Mouse (Mus musculus): ENCODE data around the gene Myh14.

The Myh14 gene

DNA sequence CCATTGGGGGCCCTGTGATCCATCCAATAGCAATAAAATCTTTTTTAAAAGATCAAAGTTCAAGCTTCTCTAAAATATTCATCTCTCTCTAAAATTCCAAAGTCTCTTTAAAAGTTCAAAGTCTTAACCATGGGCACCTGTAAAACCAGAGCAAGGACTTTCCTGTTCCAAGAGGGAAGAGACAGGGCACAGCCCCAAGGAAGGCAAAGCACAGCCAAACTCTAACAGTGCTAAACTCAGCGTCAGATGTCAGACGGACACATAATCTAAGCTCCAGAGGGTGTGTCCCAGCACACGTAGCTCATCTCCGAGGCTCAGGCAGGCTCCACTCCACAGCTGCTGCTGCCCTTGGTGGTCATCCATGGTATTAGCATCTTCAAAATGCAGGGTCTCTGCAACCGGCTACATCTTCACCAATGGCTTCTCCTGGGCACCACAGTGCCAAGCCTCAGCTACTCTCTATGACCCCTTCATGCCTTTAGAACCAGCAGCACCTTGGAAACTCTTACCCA lies 94.3 kb downstream of the Myh14 start:
- DNase-seq (ENCODE audit: low spot score): no peak

DNA sequence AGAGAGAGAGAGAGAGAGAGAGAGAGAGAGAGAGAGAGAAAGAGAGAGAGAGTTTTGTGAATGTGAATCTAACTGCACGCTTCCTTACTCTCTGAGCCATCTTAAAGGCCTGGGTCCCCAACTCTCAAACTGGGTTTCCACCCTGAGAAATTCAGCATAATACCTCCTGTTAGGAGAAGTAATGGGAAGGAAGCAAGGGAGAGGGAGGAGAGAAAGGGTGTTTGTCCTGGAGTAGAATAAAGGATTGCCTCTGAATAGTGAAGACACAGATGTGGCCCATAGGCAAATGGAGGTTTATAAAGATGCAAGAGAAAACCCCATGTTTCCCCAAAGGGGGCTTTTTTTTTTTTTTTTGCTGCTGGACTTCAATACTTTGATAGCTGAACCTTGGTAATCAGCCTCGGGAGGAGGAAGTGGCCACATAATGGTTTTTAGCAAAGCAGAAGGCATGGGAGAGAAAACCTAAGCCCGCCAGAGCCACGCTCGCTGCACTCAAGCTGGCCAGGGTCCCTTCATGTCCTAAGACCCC lies 97.6 kb downstream of the Myh14 start:
- no peak for DNase-seq (ENCODE audit: low spot score)

DNA sequence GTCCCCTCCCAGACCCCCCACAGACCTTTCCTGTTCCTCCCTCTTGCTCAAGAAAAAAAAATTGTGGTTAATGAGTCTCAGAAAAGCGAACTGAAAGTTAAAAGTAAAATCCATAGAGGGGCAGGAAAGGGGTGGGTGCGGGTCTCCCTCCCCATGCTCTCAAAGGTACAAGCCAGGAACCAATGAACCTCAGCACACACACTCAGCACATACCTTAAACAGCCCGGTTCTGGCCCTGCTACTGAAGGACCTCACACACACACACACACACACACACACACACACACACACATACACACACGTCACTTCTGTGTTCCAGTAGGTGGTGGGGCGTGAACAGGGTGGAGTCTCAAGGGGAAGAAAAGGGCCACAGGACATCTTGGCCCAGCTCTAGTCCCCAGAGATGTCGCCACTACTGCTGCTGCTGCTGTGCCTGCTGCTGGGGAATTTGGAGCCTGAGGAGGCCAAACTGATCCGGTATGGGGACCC lies 98.4 kb downstream of the Myh14 start, which contains the start of gene Napsa:
Napsa (plus strand) TSS at position 168 of the 489 bp plus-strand sequence.
- DNase-seq (ENCODE audit: low spot score): no peak

DNA sequence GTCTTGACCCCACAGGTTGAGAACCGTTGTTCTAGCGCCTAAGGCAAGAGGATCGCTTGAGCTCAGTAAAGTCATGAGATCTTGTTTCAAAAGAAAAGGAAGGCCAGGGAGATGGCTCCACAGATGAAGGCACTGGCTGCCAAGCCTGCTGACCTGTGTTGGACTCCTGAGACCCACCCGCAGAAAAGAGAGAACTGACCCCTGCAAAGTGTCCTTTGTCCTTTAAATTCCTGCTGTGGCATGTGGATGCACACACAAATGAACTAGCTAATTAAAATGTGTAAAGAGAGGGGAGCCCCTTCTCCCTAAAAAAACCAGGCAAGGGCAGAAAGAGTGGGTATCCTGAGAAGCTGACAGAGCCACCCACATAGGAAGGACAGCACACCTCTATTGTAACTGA lies 98.8 kb downstream of the Myh14 start:
- DNase-seq (ENCODE audit: low spot score): no peak

DNA sequence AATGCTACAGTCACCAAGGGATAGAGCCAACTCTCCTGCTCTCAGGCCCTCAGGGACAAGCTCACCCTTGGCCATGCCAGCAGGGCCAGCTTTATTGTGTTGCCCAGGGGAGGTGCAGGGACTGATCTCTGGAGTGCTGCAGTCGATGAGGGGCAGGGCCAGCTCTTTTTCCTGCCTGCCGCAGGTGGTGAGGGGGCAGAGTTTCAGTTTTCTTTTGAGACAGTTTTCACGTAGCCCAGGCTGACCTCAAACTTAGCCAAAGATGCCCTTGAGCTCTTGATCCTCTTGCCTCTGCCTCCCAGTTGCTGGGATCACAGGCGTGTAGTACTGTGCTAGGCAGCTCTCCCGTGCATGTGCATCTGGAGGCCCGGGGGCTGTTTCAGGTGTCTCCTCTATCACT lies 99.7 kb downstream of the Myh14 start:
- DNase-seq (ENCODE audit: low spot score): no peak

DNA sequence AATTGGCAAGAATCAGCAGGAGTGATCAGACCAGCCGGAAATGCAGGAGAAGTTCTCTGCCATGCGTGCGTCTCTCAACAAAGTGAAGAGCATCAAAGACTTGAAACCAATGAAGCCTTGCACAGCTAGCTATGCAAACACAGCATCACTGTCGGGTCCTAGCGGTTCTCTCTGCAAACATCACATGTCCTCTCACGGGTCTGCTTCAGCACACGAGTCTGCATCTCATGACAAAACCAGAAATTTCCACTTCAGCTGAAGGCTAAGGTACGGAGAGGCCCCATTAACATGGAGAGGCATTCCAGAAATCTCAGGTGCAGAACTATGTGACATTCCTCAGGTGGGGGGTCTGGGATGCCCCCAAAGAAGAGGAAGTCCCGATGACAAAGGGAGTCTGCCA lies 101.8 kb downstream of the Myh14 start:
- DNase-seq (ENCODE audit: low spot score): no peak

DNA sequence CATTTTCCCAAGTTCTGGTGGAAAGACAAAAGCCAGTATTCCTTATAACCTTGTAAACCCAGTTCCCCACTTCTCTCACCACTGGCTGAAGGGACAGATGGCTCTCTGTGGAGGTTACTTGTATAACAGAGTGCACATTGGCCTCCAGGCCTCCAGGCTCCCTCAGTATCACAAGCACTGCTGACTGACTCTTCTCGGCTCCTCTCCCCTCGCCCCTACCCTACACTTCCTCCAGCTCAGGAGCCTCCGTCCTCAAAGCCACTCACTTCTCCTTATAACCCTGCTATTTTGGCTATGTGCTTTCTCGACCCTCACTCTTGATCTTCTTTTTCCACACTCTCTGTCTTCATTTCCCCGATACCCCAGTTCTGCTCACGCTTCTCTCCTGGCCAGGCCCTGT lies 105.2 kb downstream of the Myh14 start:
- DNase-seq (ENCODE audit: low spot score): no peak

DNA sequence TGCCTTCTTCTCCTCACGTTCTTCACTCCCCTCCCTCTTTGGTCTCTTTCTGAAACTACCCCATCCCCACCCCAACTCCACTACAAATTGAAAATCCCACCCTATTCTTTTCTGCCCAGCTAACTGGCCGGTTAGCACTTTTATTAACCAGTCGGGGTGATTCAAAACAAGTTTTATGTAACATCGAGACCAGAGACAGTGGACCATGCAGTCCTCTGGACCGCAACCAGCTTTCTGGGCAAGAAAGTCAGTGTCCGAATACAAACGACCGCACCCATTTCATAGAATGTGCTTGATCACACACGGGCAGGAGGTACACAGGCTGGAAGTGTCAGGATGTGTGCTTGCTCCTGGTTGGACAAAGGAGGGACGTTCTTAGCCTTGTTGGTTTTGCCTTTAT lies 106.2 kb downstream of the Myh14 start:
- DNase-seq (ENCODE audit: low spot score): no peak

DNA sequence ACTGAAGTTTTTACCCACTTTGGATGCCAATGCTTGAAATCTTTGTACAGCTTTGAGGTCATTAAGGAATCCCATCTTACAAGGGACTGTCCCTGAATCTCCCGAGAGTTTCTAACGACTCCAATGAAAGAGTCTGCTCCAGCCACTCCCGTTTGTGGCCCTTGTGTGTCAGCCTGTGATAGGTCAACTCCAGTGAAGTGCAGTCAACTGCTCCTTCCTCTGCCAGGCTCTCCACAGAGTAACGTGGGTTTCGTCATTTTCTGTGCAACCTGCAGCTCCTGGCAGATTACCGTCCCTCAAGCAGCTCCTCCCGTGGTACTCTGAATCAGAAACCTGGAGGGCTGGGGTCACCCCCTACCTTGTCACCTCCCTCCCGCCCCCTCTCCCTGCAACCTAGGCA lies 107.4 kb downstream of the Myh14 start:
- DNase-seq (ENCODE audit: low spot score): no peak

DNA sequence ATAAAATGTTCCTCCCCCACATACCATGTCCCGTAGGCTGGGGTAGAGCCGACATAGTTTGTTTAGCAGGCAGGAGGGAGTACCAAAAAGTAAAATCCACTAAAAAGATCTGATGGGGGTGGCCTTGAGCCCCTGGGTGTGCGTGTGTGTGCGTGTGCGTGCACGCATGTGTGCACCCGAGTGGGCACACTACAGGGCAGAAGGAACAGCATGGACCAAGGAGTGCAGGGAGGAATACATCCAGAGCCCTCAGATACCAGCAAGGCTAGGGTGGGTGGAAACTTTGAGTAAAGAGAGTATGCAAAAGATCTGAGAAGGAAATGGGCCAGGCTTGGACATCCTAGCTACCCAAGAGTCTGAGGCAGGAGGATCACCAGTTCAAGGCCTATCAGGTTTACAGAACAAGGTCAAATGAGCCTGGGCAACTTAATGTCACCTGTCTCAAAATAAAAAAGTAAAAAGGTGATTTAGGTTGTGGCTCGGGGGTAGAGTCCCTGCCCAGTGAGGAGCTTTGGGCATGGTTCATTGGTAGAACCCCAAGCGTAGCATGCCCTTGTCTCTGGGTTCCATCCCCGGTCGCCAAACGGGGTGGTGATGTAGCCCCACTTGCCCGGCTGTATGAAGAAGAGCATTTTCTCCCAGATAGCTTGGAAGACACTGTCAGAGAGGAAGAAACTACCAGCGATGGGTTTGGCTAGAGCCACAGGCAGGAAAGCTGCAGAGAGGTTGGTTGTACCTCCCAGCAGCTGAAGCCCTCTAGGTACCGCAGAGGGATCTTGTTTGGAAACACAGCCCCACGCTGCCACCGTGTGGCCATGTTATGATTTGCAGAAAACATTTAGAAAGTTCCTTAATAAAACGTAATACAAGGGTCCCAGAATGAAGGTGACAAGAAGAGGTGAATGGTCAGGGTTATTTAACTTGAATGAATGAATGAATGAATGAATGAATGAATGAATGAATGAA lies 109.9 kb downstream of the Myh14 start:
- DNase-seq (ENCODE audit: low spot score): no peak

DNA sequence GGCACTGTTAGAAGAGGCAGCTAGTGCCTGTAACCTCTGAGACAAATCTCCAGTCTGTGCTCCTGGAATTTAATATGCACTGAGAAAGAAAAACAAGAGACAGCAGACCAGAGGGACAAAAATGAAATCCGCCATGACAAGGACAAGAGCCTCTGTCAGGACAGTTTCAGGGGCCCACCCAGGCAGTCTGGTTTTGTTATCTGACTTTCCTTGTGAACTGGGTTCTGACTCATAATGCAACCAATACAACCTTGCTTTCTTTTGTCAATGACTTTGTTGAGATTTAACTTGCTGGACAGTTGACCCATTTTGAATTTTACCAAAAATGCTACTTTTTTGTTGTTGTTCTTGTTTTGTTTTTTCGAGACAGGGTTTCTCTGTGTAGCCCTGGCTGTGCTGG lies 113.0 kb downstream of the Myh14 start:
- DNase-seq (ENCODE audit: low spot score): no peak

Measured in left cerebral cortex, adult 11 months (tissue).